ENCODE assay signal across 20 mouse cellular contexts in the genomic region with DNA sequence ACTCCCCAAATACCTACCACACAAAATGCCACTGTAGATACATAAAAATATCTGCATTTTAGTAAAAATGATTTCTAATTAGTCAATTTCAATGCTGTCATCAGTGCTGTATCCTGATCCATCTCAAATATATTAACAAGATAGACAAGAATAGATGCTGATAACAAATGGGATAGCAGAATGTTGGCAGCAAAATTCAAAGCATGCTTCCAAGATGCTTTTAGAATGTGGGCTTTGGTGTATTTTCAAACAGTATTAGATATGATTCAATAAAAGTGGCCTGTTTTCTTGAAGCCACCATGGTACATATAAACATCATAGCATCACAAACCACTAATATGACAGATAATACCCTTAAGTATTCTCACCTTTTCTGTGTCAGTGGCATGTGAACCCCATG.
"Had no signal": no experiment of that assay in that cellular context is flagged by ENCODE, and none has a peak within 500 bp of the region (broad histone marks: within the 10 kb centered on the region; RNA-seq: fewer than 3 reads in every experiment).

No protein-coding gene starts in this region.

- DNase-seq: kidney, adult 18-20 months; kidney, adult 9 months; kidney, postnatal 25 days; left cerebral cortex, postnatal 4 days; liver, postnatal 0 days; lung, embryonic 14.5 days; right cerebral cortex, adult 18-20 months; thymus, adult 18-20 months; thymus, postnatal 36 days had no signal

- H3K4me3 ChIP-seq: limb, embryonic 12.5 days; limb, embryonic 15.5 days; midbrain, embryonic 12.5 days; midbrain, embryonic 15.5 days; neural tube, embryonic 12.5 days; neural tube, embryonic 15.5 days had no signal

- H3K9ac ChIP-seq: limb, embryonic 12.5 days; limb, embryonic 15.5 days; liver, embryonic 14.5 days; liver, postnatal 0 days; lung, embryonic 14.5 days; midbrain, embryonic 12.5 days; midbrain, embryonic 15.5 days; neural tube, embryonic 12.5 days; neural tube, embryonic 15.5 days had no signal

- H3K9me3 ChIP-seq: limb, embryonic 12.5 days; limb, embryonic 15.5 days; midbrain, embryonic 12.5 days; midbrain, embryonic 15.5 days; neural tube, embryonic 12.5 days; neural tube, embryonic 15.5 days had no signal

- H3K4me2 ChIP-seq: limb, embryonic 12.5 days; limb, embryonic 15.5 days; liver, embryonic 11.5 days; lung, embryonic 14.5 days; midbrain, embryonic 12.5 days; midbrain, embryonic 15.5 days; neural tube, embryonic 12.5 days; neural tube, embryonic 15.5 days had no signal

- H3K36me3 ChIP-seq: limb, embryonic 12.5 days; limb, embryonic 15.5 days; midbrain, embryonic 12.5 days; midbrain, embryonic 15.5 days; neural tube, embryonic 12.5 days; neural tube, embryonic 15.5 days had no signal

- ATAC-seq: liver, postnatal 0 days; lung, postnatal 0 days; midbrain, embryonic 15.5 days had no signal

- H3K4me1 ChIP-seq: limb, embryonic 12.5 days; limb, embryonic 15.5 days; midbrain, embryonic 12.5 days; midbrain, embryonic 15.5 days; neural tube, embryonic 12.5 days; neural tube, embryonic 15.5 days had no signal

- H3K27ac ChIP-seq: kidney, postnatal 0 days; limb, embryonic 12.5 days; limb, embryonic 15.5 days; liver, embryonic 14.5 days; macrophage; midbrain, embryonic 12.5 days; midbrain, embryonic 15.5 days; neural tube, embryonic 12.5 days; neural tube, embryonic 15.5 days had no signal

- H3K27me3 ChIP-seq: limb, embryonic 12.5 days; limb, embryonic 15.5 days; midbrain, embryonic 12.5 days; midbrain, embryonic 15.5 days; neural tube, embryonic 12.5 days; neural tube, embryonic 15.5 days had no signal
